Mouse (Mus musculus): ENCODE measurements around the gene Ep400. TPM values are rescaled to one million over a fixed set of nuclear protein-coding genes. Genes with fewer than 3 reads are reported as not detected.
"Not testable (repeated sequence)": the region's sequence is repeated elsewhere in the genome, so short reads cannot be mapped to it uniquely, and the experiment has no call there.

Ep400 gene
- total and polyA plus RNA-seq, 2 experiments = 15.2 to 15.4 TPM

GRCm38 (mm10) chr5:110778263-110778662 is 7.7 kb upstream of the Ep400 start:
- no peak overlapping the region for H3K9ac ChIP-seq (ENCODE audit: low read depth, low read length)
- no peak for DNase-seq (ENCODE audit: extremely low read depth, low read depth, low spot score)
- 84% methylated on average over 12 of the region's 12 CpGs for WGBS
- no peaks in the 10 kb centered on the region for H3K27me3 ChIP-seq (ENCODE audit: control insufficient read depth, insufficient read depth, low read length)
- no peaks in the 10 kb centered on the region; the same call in 1 of the 2 replicates for H3K79me2 ChIP-seq (ENCODE audit: control insufficient read depth, insufficient read depth, low read length)
- TF ChIP-seq CTCF (IDR thresholded peaks at IDR 0.05; ENCODE audit: low read depth, low read length) = no peak
- no peak for TF ChIP-seq POLR2A (IDR thresholded peaks at IDR 0.05; ENCODE audit: extremely low read depth, insufficient read depth, low read length)
- H3K4me3 ChIP-seq (ENCODE audit: insufficient read depth, low read depth, low read length) = no peak overlapping the region
- H3K4me1 ChIP-seq (ENCODE audit: control insufficient read depth, insufficient read depth, low read length) = peaks cover 6% of the 10 kb centered on the region
- no peak overlapping the region for H3K27ac ChIP-seq (replicated peaks; ENCODE audit: insufficient read depth, low read depth, low read length)
- no peaks in the 10 kb centered on the region for H3K36me3 ChIP-seq (ENCODE audit: control insufficient read depth, insufficient read depth, low read length)

DNA sequence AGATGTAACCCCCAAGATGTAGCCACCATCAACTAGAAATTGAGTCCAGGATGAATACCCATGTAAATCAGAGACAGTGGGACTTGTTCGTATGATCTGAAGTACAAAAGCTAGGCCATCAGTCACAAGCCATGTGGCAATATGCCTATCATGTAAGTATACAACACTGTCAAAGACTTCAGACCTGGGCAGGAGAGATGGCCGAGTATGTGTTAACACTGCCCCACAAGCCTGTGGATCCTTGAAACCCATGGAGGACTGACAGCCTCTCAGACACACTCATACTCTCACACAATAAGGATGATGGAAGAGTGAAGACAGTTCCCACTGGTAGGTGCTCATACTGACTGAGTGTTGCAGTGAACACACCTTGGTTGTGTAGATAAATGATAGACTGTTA is 5.6 kb upstream of the Ep400 start:
- no peak for DNase-seq (ENCODE audit: extremely low read depth, low read depth, low spot score)
- Histone ChIP-seq H3K4me3 (ENCODE audit: insufficient read depth, low read depth, low read length) (no peak overlapping the region), H3K27me3 (ENCODE audit: control insufficient read depth, insufficient read depth, low read length) (no peaks in the 10 kb centered on the region), H3K4me1 (ENCODE audit: control insufficient read depth, insufficient read depth, low read length) (peaks cover 6% of the 10 kb centered on the region), H3K36me3 (ENCODE audit: control insufficient read depth, insufficient read depth, low read length) (no peaks in the 10 kb centered on the region), H3K27ac (replicated peaks; ENCODE audit: insufficient read depth, low read depth, low read length) (no peak overlapping the region), H3K79me2 (ENCODE audit: control insufficient read depth, insufficient read depth, low read length) (no peaks in the 10 kb centered on the region; the same call in 1 of the 2 replicates), H3K9ac (ENCODE audit: low read depth, low read length) (no peak overlapping the region)
- WGBS = 87% methylated on average over 2 of the region's 2 CpGs
- TF ChIP-seq POLR2A (IDR thresholded peaks at IDR 0.05; ENCODE audit: extremely low read depth, insufficient read depth, low read length) (no peak), CTCF (IDR thresholded peaks at IDR 0.05; ENCODE audit: low read depth, low read length) (no peak)

DNA sequence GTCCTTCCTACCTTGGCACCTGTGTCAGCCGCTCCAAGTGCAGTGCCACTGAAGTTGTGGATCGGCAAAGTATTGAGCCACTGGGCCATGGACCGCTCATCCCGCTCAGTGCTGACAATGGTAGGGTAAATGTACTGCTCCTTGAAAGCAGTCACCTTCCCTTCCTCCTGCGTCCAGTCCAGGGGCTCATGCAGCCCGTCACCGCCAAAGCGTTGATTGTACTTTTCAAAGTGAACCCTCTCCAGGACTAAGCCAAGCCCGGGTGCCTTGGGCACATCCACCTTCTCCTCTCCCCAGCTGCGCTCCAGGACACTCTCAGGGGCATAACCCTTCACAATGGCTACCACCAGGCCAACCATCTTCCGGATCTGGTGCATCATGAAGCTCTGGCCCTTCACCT is 4.0 kb upstream of the Ep400 start:
- TF ChIP-seq CTCF (IDR thresholded peaks at IDR 0.05; ENCODE audit: low read depth, low read length) (no peak), POLR2A (IDR thresholded peaks at IDR 0.05; ENCODE audit: extremely low read depth, insufficient read depth, low read length) (no peak)
- Histone ChIP-seq H3K4me1 (ENCODE audit: control insufficient read depth, insufficient read depth, low read length) (peaks cover under 1% of the 10 kb centered on the region; the same call in 1 of the 2 replicates), H3K27me3 (ENCODE audit: control insufficient read depth, insufficient read depth, low read length) (no peaks in the 10 kb centered on the region), H3K4me3 (ENCODE audit: insufficient read depth, low read depth, low read length) (no peak overlapping the region), H3K36me3 (ENCODE audit: control insufficient read depth, insufficient read depth, low read length) (no peaks in the 10 kb centered on the region), H3K79me2 (ENCODE audit: control insufficient read depth, insufficient read depth, low read length) (no peaks in the 10 kb centered on the region; the same call in 1 of the 2 replicates), H3K9ac (ENCODE audit: low read depth, low read length) (no peak overlapping the region), H3K27ac (replicated peaks; ENCODE audit: insufficient read depth, low read depth, low read length) (no peak overlapping the region)
- peak; percentile 64 for DNase-seq (ENCODE audit: extremely low read depth, low read depth, low spot score)
- 76% methylated on average over 11 of the region's 11 CpGs for WGBS

GRCm38 (mm10) chr5:110772945-110773344 is 2.4 kb upstream of the Ep400 start:
- DNase-seq (ENCODE audit: extremely low read depth, low read depth, low spot score); H3K4me1 ChIP-seq (ENCODE audit: control insufficient read depth, insufficient read depth, low read length); H3K9ac ChIP-seq (ENCODE audit: low read depth, low read length); H3K27me3 ChIP-seq (ENCODE audit: control insufficient read depth, insufficient read depth, low read length); H3K27ac ChIP-seq (replicated peaks; ENCODE audit: insufficient read depth, low read depth, low read length); H3K4me3 ChIP-seq (ENCODE audit: insufficient read depth, low read depth, low read length); H3K36me3 ChIP-seq (ENCODE audit: control insufficient read depth, insufficient read depth, low read length): not testable (repeated sequence)
- H3K79me2 ChIP-seq (ENCODE audit: control insufficient read depth, insufficient read depth, low read length) = peaks cover 13% of the 10 kb centered on the region; the same call in 1 of the 2 replicates
- 91% methylated on average over 10 of the region's 10 CpGs for WGBS

- no peak for TF ChIP-seq CTCF (IDR thresholded peaks at IDR 0.05; ENCODE audit: low read depth, low read length)
- no peak for TF ChIP-seq POLR2A (IDR thresholded peaks at IDR 0.05; ENCODE audit: extremely low read depth, insufficient read depth, low read length)
- Histone ChIP-seq H3K79me2 (ENCODE audit: control insufficient read depth, insufficient read depth, low read length) (peaks cover 24% of the 10 kb centered on the region; the same call in 1 of the 2 replicates), H3K4me3 (ENCODE audit: insufficient read depth, low read depth, low read length) (peak overlapping the region; percentile 90), H3K36me3 (ENCODE audit: control insufficient read depth, insufficient read depth, low read length) (no peaks in the 10 kb centered on the region), H3K27ac (replicated peaks; ENCODE audit: insufficient read depth, low read depth, low read length) (peak overlapping the region; percentile 82), H3K27me3 (ENCODE audit: control insufficient read depth, insufficient read depth, low read length) (no peaks in the 10 kb centered on the region), H3K9ac (ENCODE audit: low read depth, low read length) (peak overlapping the region; percentile 97), H3K4me1 (ENCODE audit: control insufficient read depth, insufficient read depth, low read length) (peaks cover 11% of the 10 kb centered on the region)
- no peak for DNase-seq (ENCODE audit: extremely low read depth, low read depth, low spot score)
- 0% methylated on average over 51 of the region's 58 CpGs for WGBS
Measured at GRCm38 (mm10) chr5:110770031-110770445, 479 bp downstream of the Ep400 start.

GRCm38 (mm10) chr5:110769272-110769671 is 1.2 kb downstream of the Ep400 start:
- no peaks in the 10 kb centered on the region for H3K27me3 ChIP-seq (ENCODE audit: control insufficient read depth, insufficient read depth, low read length)
- TF ChIP-seq CTCF (IDR thresholded peaks at IDR 0.05; ENCODE audit: low read depth, low read length) = no peak
- TF ChIP-seq POLR2A (IDR thresholded peaks at IDR 0.05; ENCODE audit: extremely low read depth, insufficient read depth, low read length) = no peak
- no peak for DNase-seq (ENCODE audit: extremely low read depth, low read depth, low spot score)
- H3K4me1 ChIP-seq (ENCODE audit: control insufficient read depth, insufficient read depth, low read length) = peaks cover 16% of the 10 kb centered on the region
- H3K27ac ChIP-seq (replicated peaks; ENCODE audit: insufficient read depth, low read depth, low read length) = no peak overlapping the region
- 38% methylated on average over 4 of the region's 4 CpGs for WGBS
- peak overlapping the region; percentile 90; the same call in 1 of the 2 replicates for H3K4me3 ChIP-seq (ENCODE audit: insufficient read depth, low read depth, low read length)
- H3K36me3 ChIP-seq (ENCODE audit: control insufficient read depth, insufficient read depth, low read length) = no peaks in the 10 kb centered on the region
- peaks cover 28% of the 10 kb centered on the region; the same call in 1 of the 2 replicates for H3K79me2 ChIP-seq (ENCODE audit: control insufficient read depth, insufficient read depth, low read length)
- no peak overlapping the region for H3K9ac ChIP-seq (ENCODE audit: low read depth, low read length)

All from liver, adult 2 months (tissue).